Mouse (Mus musculus): ENCODE measurements around the gene Klc3.

- no peak for TF ChIP-seq CTCF (IDR thresholded peaks at IDR 0.05; ENCODE audit: extremely low read depth, insufficient read depth, insufficient read length, insufficient replicate concordance)
- no peak for TF ChIP-seq POLR2A (IDR thresholded peaks at IDR 0.05; ENCODE audit: low read depth, low read length)
Observed at GRCm38 (mm10) chr7:19362276-19362675, 41.6 kb downstream of the Klc3 start.
